Mouse (Mus musculus): Measurements from ENCODE around the gene Foxo3. TPM values are rescaled to one million over a fixed set of nuclear protein-coding genes. Genes with fewer than 3 reads are reported as not detected.
A peak's percentile ranks its signal among the peaks of the same experiment; 100 is the strongest.

Foxo3 gene
- total and polyA plus RNA-seq, 2 experiments from 2014 or later, result 5.4 to 51.9 TPM

- peak overlapping the region; percentile 98 for H3K27ac ChIP-seq (ENCODE audit: low read depth)
- no peak for ATAC-seq (ENCODE audit: insufficient read depth, low read depth)
- peak overlapping the region; percentile 73 for H3K9ac ChIP-seq (replicated peaks; ENCODE audit: low read depth, low read length)
- H3K4me1 ChIP-seq (ENCODE audit: control insufficient read depth, insufficient read depth), result peaks cover 22% of the 10 kb centered on the region
- peak overlapping the region; percentile 65 for H3K4me3 ChIP-seq (ENCODE audit: low read depth, low read length)
- H3K9me3 ChIP-seq (replicated peaks; ENCODE audit: control insufficient read depth, low read length), result no peaks in the 10 kb centered on the region
- DNase-seq (ENCODE audit: low spot score), result peak; percentile 76
- no peaks in the 10 kb centered on the region; the same call in 1 of the 2 replicates for H3K36me3 ChIP-seq (replicated peaks; ENCODE audit: control insufficient read depth, insufficient read depth, low read length)
- H3K27me3 ChIP-seq (ENCODE audit: control insufficient read depth, insufficient read depth, low read length), result no peaks in the 10 kb centered on the region
- TF ChIP-seq CTCF (IDR thresholded peaks at IDR 0.05; ENCODE audit: low read depth) (no peak), EP300 (IDR thresholded peaks at IDR 0.05; ENCODE audit: low read depth) (no peak)
- WGBS, result under 1% methylated on average over 34 of the region's 40 CpGs
- H3K4me2 ChIP-seq (ENCODE audit: low read depth, low read length), result peak overlapping the region; percentile 96
Observed at GRCm38 (mm10) chr10:42275871-42276501, 569 bp downstream of the Foxo3 start.

DNA sequence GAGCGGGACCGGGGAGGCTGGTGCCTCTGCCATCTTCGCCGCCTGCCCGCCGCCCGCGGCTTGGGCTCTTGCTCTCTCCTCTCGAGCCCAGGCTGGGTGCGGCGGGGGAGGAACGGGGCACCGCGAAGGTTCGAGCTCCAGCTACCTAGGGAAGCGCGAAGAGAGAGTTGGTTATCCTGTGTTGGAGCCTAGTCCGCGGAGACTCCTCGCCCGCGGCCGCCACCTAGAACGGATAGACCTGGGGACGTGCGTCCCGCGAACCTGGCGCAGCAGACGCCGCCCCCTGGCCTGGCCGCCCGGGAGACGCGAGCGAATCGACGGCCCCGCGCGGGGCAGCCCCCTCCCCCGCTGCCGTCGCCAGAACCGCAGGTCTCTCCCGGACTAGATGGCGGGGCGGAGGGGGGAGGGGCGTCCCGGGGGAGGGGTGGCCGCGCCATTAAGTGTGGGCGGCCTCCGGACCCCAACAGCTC, 1.1 kb downstream of the Foxo3 start:
- peak overlapping the region; percentile 96 for H3K4me2 ChIP-seq (ENCODE audit: low read depth, low read length)
- peaks cover 22% of the 10 kb centered on the region for H3K4me1 ChIP-seq (ENCODE audit: control insufficient read depth, insufficient read depth)
- ATAC-seq (ENCODE audit: insufficient read depth, low read depth) (no peak), DNase-seq (ENCODE audit: low spot score) (peak; percentile 20)
- peak overlapping the region; percentile 98 for H3K27ac ChIP-seq (ENCODE audit: low read depth)
- no peak for TF ChIP-seq EP300 (IDR thresholded peaks at IDR 0.05; ENCODE audit: low read depth)
- no peak for TF ChIP-seq CTCF (IDR thresholded peaks at IDR 0.05; ENCODE audit: low read depth)
- no peaks in the 10 kb centered on the region for H3K9me3 ChIP-seq (replicated peaks; ENCODE audit: control insufficient read depth, low read length)
- H3K4me3 ChIP-seq (ENCODE audit: low read depth, low read length), result peak overlapping the region; percentile 65
- H3K27me3 ChIP-seq (ENCODE audit: control insufficient read depth, insufficient read depth, low read length), result no peaks in the 10 kb centered on the region
- no peaks in the 10 kb centered on the region; the same call in 1 of the 2 replicates for H3K36me3 ChIP-seq (replicated peaks; ENCODE audit: control insufficient read depth, insufficient read depth, low read length)
- peak overlapping the region; percentile 73 for H3K9ac ChIP-seq (replicated peaks; ENCODE audit: low read depth, low read length)
- WGBS, result under 1% methylated on average over 27 of the region's 54 CpGs

- Histone ChIP-seq H3K4me2 (ENCODE audit: low read depth, low read length) (peak overlapping the region; percentile 96), H3K4me1 (ENCODE audit: control insufficient read depth, insufficient read depth) (peaks cover 22% of the 10 kb centered on the region), H3K27me3 (ENCODE audit: control insufficient read depth, insufficient read depth, low read length) (no peaks in the 10 kb centered on the region), H3K9me3 (replicated peaks; ENCODE audit: control insufficient read depth, low read length) (no peaks in the 10 kb centered on the region), H3K27ac (ENCODE audit: low read depth) (peak overlapping the region; percentile 98; the same call in 1 of the 2 replicates), H3K36me3 (replicated peaks; ENCODE audit: control insufficient read depth, insufficient read depth, low read length) (peaks cover 2% of the 10 kb centered on the region), H3K9ac (replicated peaks; ENCODE audit: low read depth, low read length) (peak overlapping the region; percentile 73), H3K4me3 (ENCODE audit: low read depth, low read length) (peak overlapping the region; percentile 65)
- WGBS, result 4% methylated on average over 65 of the region's 65 CpGs
- TF ChIP-seq EP300 (IDR thresholded peaks at IDR 0.05; ENCODE audit: low read depth) (no peak), CTCF (IDR thresholded peaks at IDR 0.05; ENCODE audit: low read depth) (no peak)
- no peak for ATAC-seq (ENCODE audit: insufficient read depth, low read depth)
- peak; percentile 11 for DNase-seq (ENCODE audit: low spot score)
Observed at GRCm38 (mm10) chr10:42274712-42275400, 1.7 kb downstream of the Foxo3 start.

GRCm38 (mm10) chr10:42273760-42274691, 2.5 kb downstream of the Foxo3 start:
- 17% methylated on average over 21 of the region's 21 CpGs for WGBS
- Histone ChIP-seq H3K27ac (ENCODE audit: low read depth) (peak overlapping the region; percentile 28; the same call in 1 of the 2 replicates), H3K36me3 (replicated peaks; ENCODE audit: control insufficient read depth, insufficient read depth, low read length) (peaks cover 11% of the 10 kb centered on the region), H3K4me1 (ENCODE audit: control insufficient read depth, insufficient read depth) (peaks cover 22% of the 10 kb centered on the region), H3K9ac (replicated peaks; ENCODE audit: low read depth, low read length) (peak overlapping the region; percentile 73), H3K4me3 (ENCODE audit: low read depth, low read length) (peak overlapping the region; percentile 65), H3K4me2 (ENCODE audit: low read depth, low read length) (peak overlapping the region; percentile 96), H3K27me3 (ENCODE audit: control insufficient read depth, insufficient read depth, low read length) (no peaks in the 10 kb centered on the region), H3K9me3 (replicated peaks; ENCODE audit: control insufficient read depth, low read length) (no peaks in the 10 kb centered on the region)
- DNase-seq (ENCODE audit: low spot score) (peak; percentile 67), ATAC-seq (ENCODE audit: insufficient read depth, low read depth) (no peak)
- no peak for TF ChIP-seq CTCF (IDR thresholded peaks at IDR 0.05; ENCODE audit: low read depth)
- no peak for TF ChIP-seq EP300 (IDR thresholded peaks at IDR 0.05; ENCODE audit: low read depth)

GRCm38 (mm10) chr10:42273403-42273759, 3.2 kb downstream of the Foxo3 start:
- Histone ChIP-seq H3K27ac (ENCODE audit: low read depth) (peak overlapping the region; percentile 28; the same call in 1 of the 2 replicates), H3K4me1 (ENCODE audit: control insufficient read depth, insufficient read depth) (peaks cover 18% of the 10 kb centered on the region), H3K9ac (replicated peaks; ENCODE audit: low read depth, low read length) (no peak overlapping the region; the same call in 1 of the 2 replicates), H3K9me3 (replicated peaks; ENCODE audit: control insufficient read depth, low read length) (no peaks in the 10 kb centered on the region), H3K4me2 (ENCODE audit: low read depth, low read length) (peak overlapping the region; percentile 96), H3K27me3 (ENCODE audit: control insufficient read depth, insufficient read depth, low read length) (no peaks in the 10 kb centered on the region), H3K36me3 (replicated peaks; ENCODE audit: control insufficient read depth, insufficient read depth, low read length) (peaks cover 14% of the 10 kb centered on the region), H3K4me3 (ENCODE audit: low read depth, low read length) (peak overlapping the region; percentile 65)
- ATAC-seq (ENCODE audit: insufficient read depth, low read depth), result no peak
- 61% methylated on average over 6 of the region's 6 CpGs for WGBS
- TF ChIP-seq CTCF (IDR thresholded peaks at IDR 0.05; ENCODE audit: low read depth), result no peak
- no peak for TF ChIP-seq EP300 (IDR thresholded peaks at IDR 0.05; ENCODE audit: low read depth)
- DNase-seq (ENCODE audit: low spot score), result peak; percentile 1
